Mouse (Mus musculus) liver, postnatal 0 days (tissue): ENCODE measurements at regions not wholly inside any gene's neighbourhood (a gene's known extent, or its start where the extent isn't known, plus 50 kb on each side); places are given as distances from the start of the nearest gene placed in this dataset.

Experiments
- CTCF ChIP-seq: sonication (generic); IDR thresholded peaks from 2 replicates; pipeline ENCODE4 v1.5.1; 2016; ENCODE audit warnings: antibody characterized with exemption, low read depth
- EP300 ChIP-seq: IDR thresholded peaks from 2 replicates; pipeline ENCODE4 v1.6.1; 2016; ENCODE audit warnings: antibody characterized with exemption, low read depth, mild to moderate bottlenecking

GRCm38 (mm10) chr5:74880048-74880437, 164.5 kb downstream of the Chic2 start:
- no peak for TF ChIP-seq CTCF
- no peak for TF ChIP-seq EP300
